ENCODE assay signal across 8 mouse cellular contexts in genomic region chr8:70673079-70673856, GRCm38 (mm10). TPM values are rescaled to one million over a fixed set of nuclear protein-coding genes. Genes with fewer than 3 reads are reported as not detected.
DNase-seq lines count a peak whose midpoint lies in the region; ATAC-seq lines count a peak whose summit lies in the region.

TSS of gene Lsm4 (plus strand) at chr8:70673248.

- H3K27me3 ChIP-seq in hindbrain, embryonic 12.5 days, result no peaks in the 10 kb centered on the region

- WGBS in hindbrain, embryonic 12.5 days, result under 1% methylated on average over 60 of the region's 60 CpGs

- peaks cover 13% of the 10 kb centered on the region for H3K36me3 ChIP-seq in hindbrain, embryonic 12.5 days

- peak within 1 kb of the TSS; percentile 70 for H3K9ac ChIP-seq in hindbrain, embryonic 12.5 days

- DNase-seq in NIH3T3 (ENCODE audit: low read depth), result peak; percentile 99
- peak; percentile 97 to 98 for DNase-seq in cerebellum, postnatal 10 days
- DNase-seq in frontal cortex, postnatal 10 days (ENCODE audit: low spot score in 2 of 2), result peak; percentile 96 to 98
- DNase-seq in layer of hippocampus, postnatal 14 days (ENCODE audit: low spot score in 2 of 2), result peak; percentile 99 to 100
- peak; percentile 96 for DNase-seq in lung, postnatal 14 days
- peak; percentile 99 for DNase-seq in retina, adult 2 months (ENCODE audit: low read depth, low spot score)
- peak; percentile 97 to 99 for DNase-seq in thymus, postnatal 36 days

- peak; percentile 98 for ATAC-seq in hindbrain, embryonic 12.5 days (ENCODE audit: low FRiP score)

- H3K4me3 ChIP-seq in hindbrain, embryonic 12.5 days, result peak within 1 kb of the TSS; percentile 66

- peak within 1 kb of the TSS; percentile 79 for H3K4me2 ChIP-seq in hindbrain, embryonic 12.5 days (replicated peaks)

- no peaks in the 10 kb centered on the region for H3K9me3 ChIP-seq in hindbrain, embryonic 12.5 days (replicated peaks)

- peaks cover 17% of the 10 kb centered on the region for H3K4me1 ChIP-seq in hindbrain, embryonic 12.5 days

- H3K27ac ChIP-seq in hindbrain, embryonic 12.5 days, result peak within 1 kb of the TSS; percentile 96

RNA-seq across cellular contexts. Expression of gene Lsm4, which starts in this region (rescaled TPM):
- polyA plus RNA-seq in hindbrain, embryonic 12.5 days (2016; fragmentation: Nextera tagmentation; extraction: Ambion mirVana), result 227 and 231 TPM in 2 replicates
- 10 to 100 TPM; 67.8 to 71.7 TPM for total RNA-seq in layer of hippocampus, postnatal 14 days (2021)

Comparison
In these comparisons a context has a peak if more than half of its experiments do, and no peak if none do; other contexts are left out.
1. Peak in every context shown above with its lines: DNase-seq, ATAC-seq, H3K4me3 ChIP-seq and H3K27ac ChIP-seq.